Mouse (Mus musculus): ENCODE results near the gene Cdk1. TPM values are rescaled to one million over a fixed set of nuclear protein-coding genes. Genes with fewer than 3 reads are reported as not detected.

Gene Cdk1
- polyA plus RNA-seq, 1 experiment = 415 TPM

DNA sequence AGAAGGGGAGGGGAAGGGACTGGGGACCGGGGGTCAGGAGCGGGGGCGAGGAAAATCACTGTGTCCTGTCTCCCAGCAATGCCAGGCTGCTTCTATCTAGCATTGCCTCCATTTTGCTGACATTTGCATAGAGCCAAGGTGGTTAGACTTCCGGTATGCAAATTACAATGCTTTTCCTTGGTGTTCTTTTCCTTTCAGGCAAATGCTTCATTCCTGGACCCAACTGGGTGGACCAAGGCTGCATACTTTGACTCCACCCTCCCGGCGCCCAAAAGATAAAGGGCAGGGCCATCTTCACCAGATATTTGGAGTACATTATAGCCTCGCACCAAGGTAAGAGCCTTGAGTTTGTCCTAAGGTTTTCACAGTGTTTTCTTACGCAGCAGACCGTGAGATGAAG, 56.8 kb downstream of the Cdk1 start:
- Histone ChIP-seq H3K4me3 (ENCODE audit: low read depth, low read length) (no peak overlapping the region), H3K9ac (ENCODE audit: low read depth, poor library complexity, severe bottlenecking) (no peak overlapping the region), H3K9me3 (replicated peaks; ENCODE audit: control insufficient read depth, insufficient read depth, low read length, poor library complexity, severe bottlenecking) (no peaks in the 10 kb centered on the region), H3K4me1 (ENCODE audit: control insufficient read depth, insufficient read depth, low read length) (no peaks in the 10 kb centered on the region), H3K36me3 (ENCODE audit: control insufficient read depth, insufficient read depth, low read length, poor library complexity, severe bottlenecking) (no peaks in the 10 kb centered on the region), H3K27ac (ENCODE audit: insufficient read depth, low read length) (no peak overlapping the region), H3K27me3 (ENCODE audit: control insufficient read depth, insufficient read depth, low read length, poor library complexity, severe bottlenecking) (no peaks in the 10 kb centered on the region)
- TF ChIP-seq CTCF (IDR thresholded peaks at IDR 0.05; ENCODE audit: low read depth, low read length) (no peak), POLR2A (IDR thresholded peaks at IDR 0.05; ENCODE audit: insufficient read depth, low read length) (no peak), EP300 (IDR thresholded peaks at IDR 0.05; ENCODE audit: insufficient read depth, low read depth, low read length) (no peak)

DNA sequence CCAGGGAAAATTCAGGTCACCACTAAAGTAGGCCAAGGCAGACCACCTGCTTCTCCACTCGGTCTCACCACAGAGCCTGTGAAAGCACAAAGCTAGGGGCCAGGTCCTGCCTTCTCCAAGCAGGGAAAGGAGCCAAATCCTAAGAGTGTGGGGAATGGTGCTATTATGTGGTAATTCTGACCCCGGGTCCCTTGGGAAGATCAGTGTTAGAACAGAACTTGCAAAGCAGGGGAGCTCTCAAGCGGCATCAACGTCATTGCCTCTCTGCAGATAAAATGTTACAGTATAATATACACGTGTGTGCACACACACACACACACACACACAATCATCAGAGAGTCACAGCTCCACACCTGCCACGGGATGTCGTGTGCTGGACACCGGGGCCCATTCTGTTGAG, 62.0 kb downstream of the Cdk1 start:
- Histone ChIP-seq H3K9ac (ENCODE audit: low read depth, poor library complexity, severe bottlenecking) (no peak overlapping the region), H3K4me1 (ENCODE audit: control insufficient read depth, insufficient read depth, low read length) (no peaks in the 10 kb centered on the region), H3K27ac (ENCODE audit: insufficient read depth, low read length) (no peak overlapping the region), H3K36me3 (ENCODE audit: control insufficient read depth, insufficient read depth, low read length, poor library complexity, severe bottlenecking) (no peaks in the 10 kb centered on the region), H3K4me3 (ENCODE audit: low read depth, low read length) (no peak overlapping the region), H3K9me3 (replicated peaks; ENCODE audit: control insufficient read depth, insufficient read depth, low read length, poor library complexity, severe bottlenecking) (no peaks in the 10 kb centered on the region), H3K27me3 (ENCODE audit: control insufficient read depth, insufficient read depth, low read length, poor library complexity, severe bottlenecking) (no peaks in the 10 kb centered on the region)
- TF ChIP-seq POLR2A (IDR thresholded peaks at IDR 0.05; ENCODE audit: insufficient read depth, low read length) = no peak
- no peak for TF ChIP-seq CTCF (IDR thresholded peaks at IDR 0.05; ENCODE audit: low read depth, low read length)

DNA sequence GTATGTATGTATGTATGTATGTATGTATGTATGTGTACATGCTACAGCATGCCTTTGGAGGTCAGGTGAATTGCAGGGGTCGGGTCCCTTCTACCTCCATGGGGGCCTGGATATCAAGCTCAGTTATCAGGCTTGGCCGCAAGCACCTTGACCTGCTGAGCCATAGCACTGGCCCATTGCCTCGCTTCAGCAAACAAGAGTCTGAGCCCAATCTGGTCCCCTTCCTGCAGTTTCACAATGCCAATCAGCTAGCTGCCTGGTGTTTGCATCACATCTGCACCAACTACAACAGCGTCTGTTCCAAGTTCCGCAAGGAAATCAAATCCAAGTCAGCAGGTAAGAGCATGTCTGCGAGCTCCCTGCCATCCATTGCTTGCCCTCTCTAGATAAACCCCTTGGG, 64.0 kb downstream of the Cdk1 start:
- no peaks in the 10 kb centered on the region for H3K27me3 ChIP-seq (ENCODE audit: control insufficient read depth, insufficient read depth, low read length, poor library complexity, severe bottlenecking)
- no peaks in the 10 kb centered on the region for H3K4me1 ChIP-seq (ENCODE audit: control insufficient read depth, insufficient read depth, low read length)
- no peak overlapping the region for H3K27ac ChIP-seq (ENCODE audit: insufficient read depth, low read length)
- H3K9me3 ChIP-seq (replicated peaks; ENCODE audit: control insufficient read depth, insufficient read depth, low read length, poor library complexity, severe bottlenecking) = no peaks in the 10 kb centered on the region
- no peaks in the 10 kb centered on the region for H3K36me3 ChIP-seq (ENCODE audit: control insufficient read depth, insufficient read depth, low read length, poor library complexity, severe bottlenecking)
- no peak overlapping the region for H3K4me3 ChIP-seq (ENCODE audit: low read depth, low read length)
- no peak overlapping the region for H3K9ac ChIP-seq (ENCODE audit: low read depth, poor library complexity, severe bottlenecking)
- TF ChIP-seq POLR2A (IDR thresholded peaks at IDR 0.05; ENCODE audit: insufficient read depth, low read length) = no peak
- TF ChIP-seq EP300 (IDR thresholded peaks at IDR 0.05; ENCODE audit: insufficient read depth, low read depth, low read length) = no peak
- no peak for TF ChIP-seq CTCF (IDR thresholded peaks at IDR 0.05; ENCODE audit: low read depth, low read length)

DNA sequence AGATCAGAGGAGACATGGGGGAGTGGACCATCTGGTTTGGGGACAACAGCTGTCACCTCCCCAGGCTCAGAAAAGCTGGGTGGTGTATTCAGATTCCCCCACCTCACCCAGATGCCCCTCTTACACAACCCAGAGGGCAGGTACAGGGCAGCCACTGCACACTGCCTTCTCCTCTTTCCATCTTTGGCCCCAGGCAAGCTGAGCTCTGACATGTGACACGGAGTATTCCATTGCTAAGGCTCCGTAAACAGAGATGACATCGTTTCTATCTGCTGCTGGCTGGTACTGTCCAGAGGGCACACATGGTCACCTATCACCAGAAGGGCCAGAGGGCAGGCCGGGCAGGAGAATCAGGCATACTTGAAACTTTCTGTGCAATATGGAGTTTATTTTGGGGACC, 64.7 kb downstream of the Cdk1 start:
- Histone ChIP-seq H3K27me3 (ENCODE audit: control insufficient read depth, insufficient read depth, low read length, poor library complexity, severe bottlenecking) (no peaks in the 10 kb centered on the region), H3K27ac (ENCODE audit: insufficient read depth, low read length) (no peak overlapping the region), H3K36me3 (ENCODE audit: control insufficient read depth, insufficient read depth, low read length, poor library complexity, severe bottlenecking) (no peaks in the 10 kb centered on the region), H3K9me3 (replicated peaks; ENCODE audit: control insufficient read depth, insufficient read depth, low read length, poor library complexity, severe bottlenecking) (no peaks in the 10 kb centered on the region), H3K4me3 (ENCODE audit: low read depth, low read length) (no peak overlapping the region), H3K4me1 (ENCODE audit: control insufficient read depth, insufficient read depth, low read length) (no peaks in the 10 kb centered on the region), H3K9ac (ENCODE audit: low read depth, poor library complexity, severe bottlenecking) (no peak overlapping the region)
- no peak for TF ChIP-seq POLR2A (IDR thresholded peaks at IDR 0.05; ENCODE audit: insufficient read depth, low read length)
- no peak for TF ChIP-seq EP300 (IDR thresholded peaks at IDR 0.05; ENCODE audit: insufficient read depth, low read depth, low read length)
- no peak for TF ChIP-seq CTCF (IDR thresholded peaks at IDR 0.05; ENCODE audit: low read depth, low read length)

DNA sequence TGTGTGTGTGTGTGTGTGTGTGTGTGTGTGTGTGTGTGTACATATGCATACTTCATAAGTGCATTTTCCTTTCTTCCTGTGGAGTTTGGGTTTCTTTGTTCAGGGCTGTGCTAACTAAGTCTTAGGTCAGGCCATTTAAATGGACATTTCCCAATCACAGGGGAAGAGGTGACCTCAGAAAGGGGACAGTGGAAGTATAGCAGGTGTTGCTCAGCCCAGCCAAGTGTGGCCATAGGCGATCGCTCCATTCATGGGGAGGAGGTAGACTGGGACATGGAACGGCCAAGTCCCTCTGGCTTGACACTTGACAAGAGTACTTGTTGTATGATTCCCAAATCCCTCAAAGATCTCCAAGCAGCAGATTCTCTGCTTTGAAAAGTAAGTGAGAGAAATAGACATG, 65.8 kb downstream of the Cdk1 start:
- H3K36me3 ChIP-seq (ENCODE audit: control insufficient read depth, insufficient read depth, low read length, poor library complexity, severe bottlenecking) = no peaks in the 10 kb centered on the region
- TF ChIP-seq EP300 (IDR thresholded peaks at IDR 0.05; ENCODE audit: insufficient read depth, low read depth, low read length) (no peak), CTCF (IDR thresholded peaks at IDR 0.05; ENCODE audit: low read depth, low read length) (no peak)

More for the DNA sequence above, 65.8 kb downstream of the Cdk1 start:
- no peaks in the 10 kb centered on the region for H3K4me1 ChIP-seq (ENCODE audit: control insufficient read depth, insufficient read depth, low read length)
- no peak overlapping the region for H3K4me3 ChIP-seq (ENCODE audit: low read depth, low read length)
- H3K27ac ChIP-seq (ENCODE audit: insufficient read depth, low read length) = no peak overlapping the region
- H3K9me3 ChIP-seq (replicated peaks; ENCODE audit: control insufficient read depth, insufficient read depth, low read length, poor library complexity, severe bottlenecking) = no peaks in the 10 kb centered on the region
- H3K27me3 ChIP-seq (ENCODE audit: control insufficient read depth, insufficient read depth, low read length, poor library complexity, severe bottlenecking) = no peaks in the 10 kb centered on the region
- no peak overlapping the region for H3K9ac ChIP-seq (ENCODE audit: low read depth, poor library complexity, severe bottlenecking)

Other genes starting within 250 kb of the Cdk1 start
- 2.3 and 2.9 TPM in 2 replicates for gene Rhobtb1, start 201.5 kb downstream of the Cdk1 start, polyA plus RNA-seq (2011; ENCODE audit: insufficient read depth, insufficient read length, low read depth, missing spikeins)
- gene A930033H14Rik, start 139.8 kb downstream of the Cdk1 start, polyA plus RNA-seq (2011; ENCODE audit: insufficient read depth, insufficient read length, low read depth, missing spikeins) = 0.40 and 0.52 TPM in 2 replicates
- gene Ank3, start 45.8 kb upstream of the Cdk1 start, polyA plus RNA-seq (2011; ENCODE audit: insufficient read depth, insufficient read length, low read depth, missing spikeins) = 52.3 and 61.0 TPM in 2 replicates